Mouse (Mus musculus) ovary, adult 18-20 months (tissue): ENCODE data around the gene Fam19a2.

Experiments
- DNase-seq: peaks from one replicate; pipeline ENCODE4 v3.0.0; 2022; ENCODE audit warnings: low spot score, mixed read lengths

The Fam19a2 gene

DNA sequence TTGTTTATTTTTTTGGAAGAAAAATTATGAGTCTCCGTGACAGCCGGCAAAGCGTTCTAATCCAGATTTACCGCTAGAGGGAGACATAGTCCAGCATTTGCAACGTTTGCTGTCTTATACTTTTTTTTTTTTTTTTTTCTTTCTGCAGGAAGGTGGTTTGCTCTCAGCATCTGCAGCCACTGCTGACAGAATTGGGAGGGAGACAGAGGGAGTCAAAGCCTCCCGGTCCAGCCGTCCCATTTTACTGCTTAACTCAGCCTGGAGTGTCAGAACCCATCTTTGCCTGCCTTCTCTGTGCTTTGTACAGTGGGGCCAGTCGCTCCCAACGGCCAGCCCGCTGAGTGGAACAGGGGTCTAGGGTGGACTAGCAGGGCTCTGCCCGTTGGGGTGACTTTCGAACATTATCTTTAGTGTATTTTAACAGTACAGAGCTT, at the start of gene Fam19a2:
Fam19a2 (plus strand) TSS at position 121 of the 434 bp plus-strand sequence.
- no peak for DNase-seq

DNA sequence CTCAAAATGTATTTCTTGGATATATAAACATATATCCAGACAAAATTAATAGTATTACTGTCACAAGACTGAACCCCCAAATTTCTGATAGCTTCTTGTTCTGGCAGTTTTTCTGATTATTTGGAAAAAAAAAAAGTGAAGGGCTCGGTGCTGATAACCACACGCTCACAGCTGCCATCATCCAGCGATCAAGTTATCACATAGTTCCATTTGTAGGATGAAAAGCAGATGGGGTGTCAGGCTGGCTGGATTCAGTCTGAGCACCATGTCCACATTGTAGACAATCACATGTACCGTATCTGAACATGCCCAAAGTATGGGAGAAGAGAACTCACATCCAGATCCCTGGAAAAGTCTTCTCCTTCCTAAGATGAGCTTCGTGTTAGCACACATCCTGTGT, 41.0 kb upstream of the Fam19a2 start:
- no peak for DNase-seq

DNA sequence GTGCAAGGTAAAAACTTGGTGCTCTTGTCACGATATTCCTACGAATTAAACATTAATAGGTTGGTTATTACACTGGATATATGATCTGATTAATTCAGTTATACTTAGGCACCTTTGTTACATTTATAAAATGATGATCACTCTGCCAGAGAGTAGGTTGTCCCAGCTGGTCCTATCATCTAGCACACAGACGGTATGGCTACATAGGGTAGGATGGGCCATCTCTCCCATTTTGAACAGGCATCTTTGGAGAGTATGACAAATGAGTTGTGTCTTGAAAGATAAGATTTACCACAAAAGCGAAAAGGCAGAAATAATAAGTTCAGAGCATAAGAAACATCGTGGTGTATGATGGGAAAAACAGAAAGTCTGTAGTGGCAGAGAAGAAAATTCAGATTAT, 34.4 kb upstream of the Fam19a2 start:
- no peak for DNase-seq

DNA sequence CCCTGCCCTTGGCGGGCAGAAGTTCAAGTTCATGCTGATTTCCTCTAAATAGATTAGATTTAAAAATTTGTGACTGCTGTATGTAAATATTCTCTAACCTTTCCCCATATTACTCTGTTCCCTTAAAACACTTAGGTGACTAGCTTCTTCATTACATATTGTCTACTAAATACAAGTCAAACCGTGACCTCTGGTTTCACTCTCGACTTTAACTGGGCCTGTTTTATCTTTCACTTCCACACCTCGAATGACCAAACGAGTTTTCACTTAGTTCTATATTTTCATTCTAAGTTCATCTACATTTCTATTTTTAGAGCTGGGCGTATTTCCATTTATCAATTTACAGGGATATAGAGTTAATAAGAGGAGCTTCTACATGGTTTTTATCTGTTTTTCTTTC, 15.7 kb upstream of the Fam19a2 start:
- DNase-seq, result no peak

DNA sequence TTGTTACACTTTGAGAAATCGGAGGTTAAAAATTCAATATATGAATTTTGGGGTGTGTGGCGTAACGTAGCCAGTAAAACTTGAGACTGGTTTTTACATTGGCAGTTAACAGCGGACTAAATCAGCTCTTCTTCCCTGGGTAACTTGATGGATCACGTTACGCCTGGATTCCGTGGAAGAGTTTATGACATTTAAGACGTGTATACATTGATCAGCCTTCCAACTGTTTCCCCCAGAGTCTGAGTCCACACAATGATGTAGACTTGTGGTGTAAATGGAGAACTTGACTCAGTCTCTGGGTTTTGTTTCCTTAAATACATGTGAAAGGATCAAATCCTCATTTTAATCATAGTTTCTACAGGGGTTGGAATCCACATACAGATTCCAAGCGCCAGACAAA, 11.9 kb upstream of the Fam19a2 start:
- no peak for DNase-seq

DNA sequence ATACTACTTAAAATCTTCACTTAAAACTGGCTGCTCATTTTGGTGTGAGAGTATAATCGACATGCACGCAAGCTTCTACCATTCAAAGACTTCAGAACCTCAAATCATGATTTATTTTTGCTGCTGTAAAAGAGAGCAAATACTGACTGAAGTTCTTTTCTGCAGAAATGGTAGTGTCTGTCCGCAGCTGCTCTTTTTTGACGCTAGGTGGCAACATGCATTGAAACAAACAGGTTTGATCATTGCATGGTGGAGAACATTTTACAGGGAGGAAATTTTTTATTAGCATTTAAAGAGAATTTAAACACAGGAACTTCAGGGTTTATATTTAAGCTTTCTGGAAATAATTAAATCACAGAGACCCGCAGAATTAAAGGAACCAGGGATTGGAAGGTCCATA, 9.5 kb upstream of the Fam19a2 start:
- no peak for DNase-seq

DNA sequence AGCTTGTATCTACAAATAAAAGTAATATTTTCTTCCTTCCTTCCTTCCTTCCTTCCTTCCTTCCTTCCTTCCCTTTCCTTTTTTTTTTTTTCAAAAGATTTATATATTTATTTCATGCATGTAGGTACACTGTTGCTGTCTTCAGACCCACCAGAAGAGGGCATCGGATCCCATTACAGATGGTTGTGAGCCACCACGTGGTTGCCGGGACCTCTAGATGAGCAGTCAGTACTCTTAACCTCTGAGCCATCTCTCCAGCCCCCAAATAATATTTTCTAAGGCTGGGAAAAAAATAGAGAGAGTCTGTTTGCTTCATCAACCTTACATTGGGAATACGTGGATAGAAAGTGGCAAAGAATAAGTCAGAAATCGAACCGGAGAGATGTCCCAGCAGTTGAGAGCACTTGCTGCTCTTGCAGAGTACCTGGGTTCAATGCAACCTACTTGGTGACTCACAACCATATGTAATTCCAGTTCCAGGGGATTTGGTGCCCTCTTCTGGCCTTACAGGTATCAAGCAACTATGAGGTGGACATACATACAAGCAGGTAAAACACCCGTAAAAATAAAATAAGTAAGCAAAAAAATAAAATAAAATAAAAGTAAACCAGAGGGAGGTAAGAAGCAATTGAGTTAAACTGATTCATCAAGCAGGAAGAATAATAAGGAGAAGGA, 8.0 kb upstream of the Fam19a2 start:
- no peak for DNase-seq

DNA sequence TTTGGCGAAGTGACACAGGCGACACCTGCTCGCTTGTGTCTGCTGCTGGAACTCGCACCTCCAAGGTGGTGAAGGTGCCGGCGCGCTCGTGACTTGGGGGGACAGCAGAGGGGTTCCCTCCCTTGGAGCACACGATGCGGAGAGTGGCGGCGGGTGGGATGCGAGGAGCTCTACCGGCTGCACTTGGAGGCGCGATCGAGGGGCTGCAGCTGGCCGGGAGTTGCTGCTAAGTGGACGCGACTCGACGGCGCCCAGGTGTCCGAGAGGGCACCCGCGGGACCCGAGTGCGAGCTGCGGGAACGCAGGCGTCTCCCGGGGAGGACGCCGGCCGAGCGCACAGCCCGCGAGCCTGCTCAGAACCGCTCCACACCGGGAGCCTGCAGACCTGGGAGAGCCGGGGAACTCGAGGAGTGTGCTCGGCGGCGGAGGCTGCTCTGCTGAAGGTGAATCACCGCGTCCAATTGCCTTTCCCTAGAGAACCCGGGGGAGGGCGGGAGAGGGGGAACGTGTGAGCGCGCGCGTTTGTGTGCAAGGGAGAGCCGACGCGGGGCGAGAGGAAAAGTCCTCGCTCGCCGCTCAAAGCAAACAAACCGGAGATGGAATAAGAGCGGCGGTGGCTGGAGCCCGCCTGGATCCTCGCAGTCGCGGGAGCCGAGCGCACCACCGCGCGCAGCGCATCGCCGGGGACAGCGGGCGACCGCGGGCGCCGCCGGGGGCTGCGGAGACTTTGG, 830 bp downstream of the Fam19a2 start:
- DNase-seq, result no peak

DNA sequence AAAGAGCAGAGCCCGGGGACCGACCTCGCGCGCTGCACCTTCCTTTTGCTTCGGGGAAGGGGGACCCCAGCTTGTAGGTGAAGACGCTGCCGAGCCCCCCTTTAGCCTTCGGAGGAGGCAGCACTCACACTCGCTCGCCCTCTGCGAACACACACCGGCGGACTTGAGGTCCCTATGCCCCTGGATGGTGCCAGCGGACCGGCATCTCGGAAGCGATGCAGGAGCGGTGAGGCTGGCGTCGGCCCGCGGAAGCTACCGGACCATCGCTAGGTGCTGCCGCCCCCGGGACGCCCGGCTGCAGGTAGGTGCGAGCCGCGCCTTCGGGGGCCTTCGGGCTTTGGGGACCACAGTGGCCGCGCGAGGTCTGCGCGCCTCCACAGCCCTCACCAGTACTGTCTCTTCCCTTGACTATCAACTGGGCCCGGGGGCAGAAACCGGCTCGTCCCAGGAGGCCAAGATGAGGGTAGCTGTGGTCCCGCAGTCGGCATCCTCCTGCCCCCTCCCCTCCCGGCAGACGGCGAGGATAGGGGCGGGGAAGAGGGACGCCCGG, 1.5 kb downstream of the Fam19a2 start:
- DNase-seq, result no peak

DNA sequence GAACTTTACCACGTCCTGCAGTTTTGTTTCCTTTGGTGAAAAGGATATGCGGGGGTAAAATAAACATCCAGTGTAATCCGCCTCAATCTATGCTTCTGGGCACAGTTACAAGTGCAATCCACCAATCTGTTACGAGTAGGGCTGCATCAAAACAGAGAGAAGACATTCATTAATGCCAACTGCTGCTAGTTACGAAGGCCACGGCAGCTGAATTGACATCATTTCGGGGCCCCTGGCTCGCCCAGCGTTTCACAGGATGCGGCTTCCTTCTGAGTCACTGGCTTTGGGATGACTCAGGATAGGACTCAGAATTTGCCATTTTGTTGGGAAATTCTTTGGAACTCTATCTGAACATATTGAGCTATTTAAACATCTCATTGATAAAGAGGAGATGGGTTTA, 4.8 kb downstream of the Fam19a2 start:
- DNase-seq, result no peak

DNA sequence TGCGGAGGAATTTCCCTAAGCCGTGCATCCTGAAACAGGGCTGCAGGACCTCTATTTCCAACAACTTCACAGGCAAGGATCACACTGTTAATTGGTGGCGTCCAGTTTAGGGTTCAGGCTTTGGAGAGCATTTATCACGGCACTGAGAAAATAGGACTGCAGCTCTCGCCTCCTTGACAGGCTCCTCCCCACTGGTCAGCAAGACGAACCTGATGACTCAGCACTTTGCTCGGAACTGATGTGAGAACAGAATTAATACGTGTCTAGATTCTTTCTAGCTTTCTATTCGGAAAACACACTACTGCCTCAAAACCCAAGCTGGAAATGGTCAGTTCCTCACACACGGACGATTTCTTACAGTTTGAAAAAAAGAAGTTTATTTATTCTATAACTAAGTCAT, 10.8 kb downstream of the Fam19a2 start:
- no peak for DNase-seq

DNA sequence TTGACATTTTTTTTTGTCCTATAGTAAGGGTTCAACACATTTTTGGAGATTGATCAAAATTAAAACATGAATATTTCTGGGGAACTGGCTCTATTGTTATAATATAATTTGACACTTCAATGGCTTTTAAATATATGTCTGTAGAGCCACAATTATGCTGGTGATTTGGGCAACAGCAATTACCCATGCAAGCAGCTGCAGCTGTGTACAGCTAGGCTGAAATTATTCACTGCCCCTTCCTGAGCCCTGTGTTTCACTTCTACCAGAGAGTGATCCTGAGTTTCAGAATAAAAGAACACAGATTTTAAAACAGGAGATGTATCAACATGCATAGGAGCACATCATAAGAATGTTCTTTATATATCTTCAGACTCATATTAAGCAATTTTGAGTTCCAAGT, 43.5 kb downstream of the Fam19a2 start:
- DNase-seq, result no peak

DNA sequence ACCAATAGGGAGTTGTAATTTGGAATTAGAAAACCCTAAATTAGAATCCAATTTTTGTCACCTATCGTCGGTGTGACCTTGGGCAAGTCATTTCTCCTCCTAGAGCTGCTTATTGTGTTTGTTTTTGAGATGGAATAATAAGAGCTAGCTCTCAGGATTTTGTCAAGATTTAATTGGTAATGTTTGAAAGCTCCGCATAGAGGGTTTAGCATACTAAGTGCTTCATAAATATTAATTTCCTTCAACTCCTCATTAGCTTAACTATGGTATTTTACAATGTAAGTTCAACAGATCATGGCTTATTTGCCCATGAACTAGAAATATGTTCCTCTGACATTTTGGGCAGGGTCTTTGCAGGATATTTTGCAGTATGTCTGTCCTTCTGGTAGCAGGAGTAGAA, 62.5 kb downstream of the Fam19a2 start:
- no peak for DNase-seq

DNA sequence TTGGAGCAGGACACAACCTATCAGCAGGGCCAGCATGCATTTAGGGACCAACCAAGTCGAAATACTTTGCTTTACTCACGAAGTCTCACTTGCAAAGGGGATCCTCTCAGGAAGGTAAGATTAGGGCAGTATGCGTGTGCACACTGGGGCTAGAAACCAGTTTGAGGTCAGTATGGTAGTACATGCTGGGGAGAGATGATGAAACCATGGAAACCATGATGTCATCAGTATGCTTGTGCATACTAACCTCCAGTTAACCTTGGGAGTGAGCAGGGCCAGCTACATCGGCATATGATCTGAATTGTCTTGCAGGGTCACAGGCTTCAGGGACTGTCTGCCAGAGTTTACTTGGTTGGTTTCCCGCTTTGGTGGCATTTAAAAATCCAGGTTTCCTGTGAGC, 77.5 kb downstream of the Fam19a2 start:
- DNase-seq, result no peak

DNA sequence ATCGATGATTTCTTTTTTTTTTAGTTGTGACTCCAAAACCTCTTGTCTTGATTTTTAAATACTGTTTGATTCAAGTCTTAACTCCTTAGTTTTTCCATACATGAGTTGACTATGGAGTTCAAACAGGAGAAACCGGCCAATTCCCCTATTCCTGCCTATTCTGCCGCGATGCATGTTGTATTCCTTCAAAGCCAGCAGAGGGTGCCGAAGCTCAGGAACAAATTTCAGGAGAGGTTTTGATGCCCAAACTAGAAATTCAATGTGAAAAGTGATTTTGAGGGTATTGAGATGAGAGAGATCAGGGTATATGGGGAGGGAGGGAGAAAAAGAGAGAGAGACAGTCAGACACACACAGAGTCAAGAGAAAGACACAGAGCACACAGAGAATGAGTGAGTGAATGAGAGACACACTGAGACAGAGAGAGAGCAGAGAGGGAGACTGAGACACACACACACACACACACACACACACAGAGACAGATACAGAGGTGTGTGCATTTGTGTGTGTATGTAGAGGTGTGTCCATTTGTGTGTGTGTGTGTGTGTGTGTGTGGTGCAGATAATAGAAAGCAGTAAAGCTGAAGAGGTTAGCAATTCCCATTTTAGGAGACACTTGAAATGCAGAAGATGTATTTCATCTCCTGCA, 78.9 kb downstream of the Fam19a2 start:
- no peak for DNase-seq

DNA sequence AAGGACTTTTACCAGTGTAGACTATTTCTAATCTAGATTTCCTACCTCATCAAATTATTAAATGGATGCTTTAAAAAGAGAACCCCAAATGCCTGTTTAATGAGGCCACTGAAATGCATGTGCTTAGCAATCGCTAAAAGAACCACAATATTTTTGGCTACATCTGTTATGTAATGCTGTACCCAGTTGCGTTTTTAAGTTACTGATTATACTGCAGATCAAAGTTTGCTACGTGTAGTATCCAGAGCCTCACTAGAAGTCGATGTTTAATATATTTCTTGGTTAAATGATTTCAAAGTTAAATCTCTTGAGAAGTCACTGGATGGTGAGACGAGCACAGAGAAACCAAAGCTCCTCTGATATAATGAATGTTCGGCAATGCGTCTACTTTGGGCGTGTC, 82.5 kb downstream of the Fam19a2 start:
- no peak for DNase-seq

DNA sequence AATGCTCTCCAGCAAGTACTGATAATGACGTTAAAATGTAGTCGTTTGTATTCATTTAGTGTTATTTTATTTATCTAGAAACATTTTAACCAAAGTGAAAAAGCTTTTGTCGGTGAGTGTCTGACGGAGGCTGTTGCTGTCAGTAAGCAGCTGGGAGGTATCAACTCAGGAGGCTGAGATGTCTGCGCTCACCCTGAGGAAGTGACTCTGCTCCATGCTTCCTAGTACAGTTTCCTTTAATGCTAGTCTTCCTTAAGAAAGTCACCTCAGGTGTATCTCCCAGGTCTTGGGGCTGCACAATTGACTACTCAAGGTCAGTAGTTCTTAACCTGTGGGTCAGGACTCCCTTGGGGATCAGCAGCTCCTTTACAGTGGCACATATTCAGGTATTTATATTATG, 89.9 kb downstream of the Fam19a2 start:
- no peak for DNase-seq

DNA sequence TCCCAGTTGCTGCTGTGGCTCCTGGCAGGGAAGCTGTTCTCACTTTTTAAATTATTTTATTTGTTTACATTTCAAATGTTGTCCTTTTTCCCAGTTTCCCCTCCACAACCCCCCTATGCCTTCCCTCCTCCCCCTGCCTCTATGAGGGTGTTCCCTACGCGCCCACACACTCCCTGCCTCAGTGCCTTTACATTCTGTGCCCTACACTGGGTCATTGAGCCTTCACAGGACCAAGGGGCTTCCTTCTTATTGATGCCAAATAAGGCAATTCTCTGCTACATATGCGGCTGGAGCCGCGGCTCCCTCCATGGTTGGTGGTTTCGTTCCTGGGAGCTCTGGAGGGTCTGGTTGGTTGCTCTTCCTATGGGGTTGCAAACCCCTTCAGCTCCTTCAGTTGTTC, 93.2 kb downstream of the Fam19a2 start:
- no peak for DNase-seq

DNA sequence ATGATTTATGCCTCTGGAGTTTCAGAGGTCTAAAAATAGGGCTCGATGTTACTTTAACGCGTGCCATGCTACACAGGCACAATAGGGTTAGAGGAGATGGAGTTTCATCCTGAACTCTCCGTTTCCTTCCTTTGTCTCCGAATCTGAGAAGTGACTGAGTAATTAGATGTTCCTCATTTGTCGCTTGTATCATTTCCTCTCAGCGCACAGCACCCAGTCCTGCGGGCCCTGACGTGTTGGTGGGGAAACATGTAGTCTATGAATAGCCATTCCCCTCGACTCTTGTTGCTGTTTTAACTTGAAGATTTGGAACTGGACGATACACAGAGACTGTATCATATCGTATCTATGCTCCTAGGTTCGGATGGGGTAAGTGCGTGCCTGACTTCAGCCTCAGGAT, 96.7 kb downstream of the Fam19a2 start:
- DNase-seq, result no peak

DNA sequence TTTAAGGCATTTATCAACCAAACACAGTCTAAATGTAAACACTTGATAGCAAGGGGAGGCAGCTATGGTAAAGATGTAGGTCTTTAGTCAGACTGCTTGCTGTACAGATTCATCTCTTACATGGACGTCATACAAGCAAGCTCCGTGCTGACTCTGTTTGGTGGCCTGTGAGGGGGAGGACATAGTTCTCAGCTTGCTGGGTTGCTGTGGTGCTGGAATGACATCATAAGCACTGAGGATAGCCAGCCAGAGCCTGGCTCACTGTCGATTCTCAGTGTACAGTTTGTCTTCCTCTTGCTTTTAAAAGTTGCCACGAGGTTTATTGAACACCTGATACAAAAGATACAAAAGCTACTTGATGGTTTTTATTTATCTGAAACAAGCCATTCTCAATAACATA, 100.8 kb downstream of the Fam19a2 start:
- DNase-seq, result no peak

DNA sequence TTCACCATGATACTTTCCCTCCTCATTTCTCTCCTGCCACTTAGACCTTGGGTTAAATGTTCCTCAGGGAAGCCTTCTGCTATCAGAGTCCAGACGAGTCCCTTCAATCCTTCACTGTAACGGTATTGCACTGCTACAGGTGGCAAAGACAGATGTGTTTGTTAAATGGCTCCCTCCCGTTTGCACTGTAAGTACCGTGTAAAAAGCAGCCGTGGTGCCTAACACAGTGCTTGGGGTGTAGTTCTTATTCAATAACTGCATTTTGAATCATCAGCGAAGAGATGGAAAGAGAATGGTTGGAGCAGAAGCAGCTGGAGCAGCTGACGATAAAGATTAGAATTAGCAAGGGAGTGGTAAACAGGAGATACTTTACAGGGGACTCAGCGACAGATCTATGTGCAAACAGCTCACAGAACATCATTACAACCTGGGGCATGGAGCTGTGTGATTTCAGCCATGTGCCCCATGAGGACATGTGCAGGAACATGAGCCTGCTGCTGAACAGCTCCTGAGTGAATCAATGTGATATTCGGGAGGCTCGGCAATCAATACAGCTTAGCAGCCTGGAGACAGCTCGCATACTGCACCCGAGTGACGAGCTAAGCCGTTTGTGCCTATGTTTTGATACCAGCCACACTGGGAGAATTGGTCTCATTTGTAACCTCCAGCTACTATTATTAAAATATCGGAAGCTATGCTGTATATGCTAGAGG, 103.5 kb downstream of the Fam19a2 start:
- DNase-seq, result no peak

DNA sequence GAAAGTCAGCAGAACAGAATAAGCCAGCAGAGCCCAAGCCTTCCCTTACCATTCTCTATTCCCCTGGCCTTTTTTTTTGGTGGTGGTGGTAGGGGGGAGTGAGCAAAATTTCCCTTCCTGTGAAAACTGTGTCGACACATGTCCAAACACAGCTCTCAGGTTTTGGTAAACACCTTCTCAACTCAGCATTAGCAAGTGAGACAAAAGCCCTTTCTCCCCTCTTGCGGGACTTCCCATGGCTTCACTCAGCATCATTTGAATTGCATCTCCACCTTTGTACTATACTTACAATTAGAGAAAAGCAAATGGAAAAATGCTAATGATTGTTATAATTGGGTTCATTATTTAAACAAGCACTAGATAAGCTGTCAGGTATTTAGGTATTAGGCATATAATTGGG, 119.5 kb downstream of the Fam19a2 start:
- no peak for DNase-seq

DNA sequence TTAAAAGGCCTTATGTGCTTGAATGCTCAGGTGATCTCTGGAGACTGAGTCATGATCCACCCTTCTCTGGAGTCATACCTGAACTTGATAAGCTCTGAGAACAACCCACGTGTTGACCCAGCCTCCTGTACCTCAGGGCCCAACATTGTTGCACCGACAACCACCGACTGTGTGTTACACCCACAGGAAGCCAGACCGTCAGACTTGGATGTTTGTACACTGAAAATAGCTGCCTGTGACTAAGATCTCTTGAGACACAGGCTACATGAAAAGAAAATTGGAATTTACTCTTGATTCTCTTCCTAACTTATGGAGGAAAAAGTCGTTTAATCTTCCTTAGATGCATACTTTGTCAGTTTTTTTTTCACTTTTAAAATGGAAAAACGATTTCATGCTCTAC, 121.8 kb downstream of the Fam19a2 start:
- no peak for DNase-seq
